Mouse (Mus musculus): Measurements from ENCODE around the gene Mrps26. TPM values are rescaled to one million over a fixed set of nuclear protein-coding genes. Genes with fewer than 3 reads are reported as not detected.

The Mrps26 gene
- polyA plus RNA-seq, 1 experiment from 2014 or later = 68.0 TPM

- no peak overlapping the region; the same call in 1 of the 2 replicates for H3K27ac ChIP-seq (ENCODE audit: low read depth, low read length)
- H3K9me3 ChIP-seq (ENCODE audit: control insufficient read depth) = no peaks in the 10 kb centered on the region
- no peak overlapping the region for H3K4me2 ChIP-seq (replicated peaks; ENCODE audit: low read depth)
- H3K36me3 ChIP-seq (ENCODE audit: control insufficient read depth, insufficient read depth) = peaks cover 62% of the 10 kb centered on the region
- whole genome bisulfite sequencing = 92% methylated on average over 9 of the region's 9 CpGs
- no peak for TF ChIP-seq CTCF (IDR thresholded peaks at IDR 0.05; ENCODE audit: low read depth)
- no peaks in the 10 kb centered on the region for H3K4me1 ChIP-seq (replicated peaks; ENCODE audit: control insufficient read depth, insufficient read depth, low read length)
- H3K4me3 ChIP-seq (ENCODE audit: low read depth, low read length) = no peak overlapping the region
- H3K9ac ChIP-seq (ENCODE audit: low read depth, low read length) = no peak overlapping the region
- ATAC-seq = no peak
- no peaks in the 10 kb centered on the region for H3K27me3 ChIP-seq (replicated peaks; ENCODE audit: control insufficient read depth, insufficient read depth, low read length)
Measured at GRCm38 (mm10) chr2:130540266-130540665, 23.3 kb upstream of the Mrps26 start.

DNA sequence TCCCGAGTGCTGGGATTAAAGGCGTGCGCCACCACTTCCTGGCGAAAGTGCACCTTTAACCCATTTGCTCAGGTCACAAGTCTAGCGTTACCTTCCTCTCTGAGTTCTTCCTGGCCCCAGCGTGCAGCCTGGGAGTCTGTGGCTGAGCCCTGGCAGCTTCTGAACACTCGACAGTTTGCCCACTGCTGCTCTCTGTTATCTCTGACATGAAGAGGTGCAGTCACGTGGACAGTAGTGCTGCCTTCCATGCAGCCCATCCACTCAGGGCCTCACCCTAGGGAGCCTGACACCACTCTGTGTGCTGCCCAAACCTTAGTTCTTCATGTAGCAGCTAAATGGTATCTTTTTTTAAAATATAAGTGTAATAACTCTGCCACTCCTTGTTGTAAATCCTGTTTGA, 16.6 kb upstream of the Mrps26 start:
- no peak overlapping the region for H3K4me2 ChIP-seq (replicated peaks; ENCODE audit: low read depth)
- no peak for ATAC-seq
- no peak overlapping the region for H3K4me3 ChIP-seq (ENCODE audit: low read depth, low read length)
- H3K9me3 ChIP-seq (ENCODE audit: control insufficient read depth) = no peaks in the 10 kb centered on the region
- no peaks in the 10 kb centered on the region for H3K27me3 ChIP-seq (replicated peaks; ENCODE audit: control insufficient read depth, insufficient read depth, low read length)
- H3K4me1 ChIP-seq (replicated peaks; ENCODE audit: control insufficient read depth, insufficient read depth, low read length) = no peaks in the 10 kb centered on the region
- H3K36me3 ChIP-seq (ENCODE audit: control insufficient read depth, insufficient read depth) = peaks cover 56% of the 10 kb centered on the region
- no peak overlapping the region for H3K9ac ChIP-seq (ENCODE audit: low read depth, low read length)
- WGBS = 82% methylated on average over 8 of the region's 8 CpGs
- TF ChIP-seq CTCF (IDR thresholded peaks at IDR 0.05; ENCODE audit: low read depth) = no peak
- no peak overlapping the region for H3K27ac ChIP-seq (ENCODE audit: low read depth, low read length)

DNA sequence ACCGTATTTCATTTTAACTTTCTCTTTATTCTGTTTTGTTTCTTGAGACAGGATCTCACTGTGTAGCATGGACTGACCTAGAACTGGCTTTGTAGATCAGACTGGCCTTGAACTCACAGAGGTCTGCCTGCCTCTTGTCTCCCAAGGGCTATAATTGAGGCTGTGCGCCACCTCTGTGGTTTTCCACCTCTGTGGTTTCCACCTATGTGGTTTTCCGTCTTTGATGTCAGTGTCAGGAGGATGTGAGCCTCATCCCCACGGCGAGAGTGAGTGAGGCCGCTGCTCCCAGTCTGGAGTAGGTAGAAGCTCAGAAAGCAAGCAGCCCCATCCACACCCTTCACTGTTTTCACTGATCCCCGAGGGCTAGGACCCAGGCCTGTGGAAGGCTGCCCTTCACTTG, 8.7 kb upstream of the Mrps26 start:
- peaks cover 44% of the 10 kb centered on the region for H3K36me3 ChIP-seq (ENCODE audit: control insufficient read depth, insufficient read depth)
- WGBS = 89% methylated on average over 7 of the region's 7 CpGs
- H3K27me3 ChIP-seq (replicated peaks; ENCODE audit: control insufficient read depth, insufficient read depth, low read length) = no peaks in the 10 kb centered on the region
- H3K4me3 ChIP-seq (ENCODE audit: low read depth, low read length) = no peak overlapping the region
- TF ChIP-seq CTCF (IDR thresholded peaks at IDR 0.05; ENCODE audit: low read depth) = no peak
- no peaks in the 10 kb centered on the region for H3K4me1 ChIP-seq (replicated peaks; ENCODE audit: control insufficient read depth, insufficient read depth, low read length)
- ATAC-seq = no peak
- no peak overlapping the region for H3K27ac ChIP-seq (ENCODE audit: low read depth, low read length)
- H3K4me2 ChIP-seq (replicated peaks; ENCODE audit: low read depth) = no peak overlapping the region
- no peak overlapping the region for H3K9ac ChIP-seq (ENCODE audit: low read depth, low read length)
- H3K9me3 ChIP-seq (ENCODE audit: control insufficient read depth) = no peaks in the 10 kb centered on the region

DNA sequence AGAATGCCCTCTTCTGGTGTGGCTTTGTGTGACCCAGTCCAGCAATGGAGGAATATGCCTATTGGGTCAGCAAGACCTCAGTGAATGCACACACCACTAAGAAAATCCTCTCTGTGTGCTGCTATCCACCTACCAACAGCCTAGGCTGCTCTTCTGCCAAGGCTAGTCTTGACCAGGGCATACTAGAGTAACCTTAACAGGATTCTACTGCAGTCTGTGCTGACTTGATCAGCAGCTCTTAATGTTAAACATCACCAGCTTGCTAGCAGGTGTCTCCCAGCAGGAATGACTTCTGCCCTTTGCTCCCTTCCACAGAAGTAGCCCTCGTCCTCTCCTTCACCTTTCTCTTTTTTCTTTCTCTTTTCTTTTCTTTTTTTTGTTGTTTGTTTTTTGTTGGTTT, 7.2 kb upstream of the Mrps26 start:
- Histone ChIP-seq H3K4me2 (replicated peaks; ENCODE audit: low read depth) (no peak overlapping the region), H3K4me1 (replicated peaks; ENCODE audit: control insufficient read depth, insufficient read depth, low read length) (no peaks in the 10 kb centered on the region), H3K4me3 (ENCODE audit: low read depth, low read length) (no peak overlapping the region), H3K36me3 (ENCODE audit: control insufficient read depth, insufficient read depth) (peaks cover 35% of the 10 kb centered on the region), H3K9ac (ENCODE audit: low read depth, low read length) (no peak overlapping the region), H3K9me3 (ENCODE audit: control insufficient read depth) (no peaks in the 10 kb centered on the region), H3K27me3 (replicated peaks; ENCODE audit: control insufficient read depth, insufficient read depth, low read length) (no peaks in the 10 kb centered on the region), H3K27ac (ENCODE audit: low read depth, low read length) (no peak overlapping the region)
- 50% methylated on average over 1 of the region's 1 CpGs for WGBS
- TF ChIP-seq CTCF (IDR thresholded peaks at IDR 0.05; ENCODE audit: low read depth) = no peak
- ATAC-seq = no peak

DNA sequence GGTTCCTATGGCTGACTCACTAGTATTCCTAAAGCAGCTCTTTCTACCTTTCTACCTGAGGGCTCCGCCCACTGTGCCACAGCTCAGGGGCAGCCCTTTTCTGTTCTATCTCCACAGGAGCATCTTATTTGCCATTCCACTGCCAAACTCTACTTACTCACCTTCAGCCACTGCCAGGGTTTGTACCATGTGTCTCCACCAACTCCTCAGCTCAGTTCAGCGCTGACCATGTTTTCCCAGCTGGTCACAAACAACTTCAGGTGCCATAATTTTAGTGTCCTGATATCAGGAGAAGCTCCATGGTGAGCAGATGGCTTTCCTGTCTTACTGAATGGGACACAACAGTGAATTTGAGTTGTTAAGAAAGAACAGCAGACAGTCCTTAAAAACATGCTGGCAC, 6.1 kb upstream of the Mrps26 start:
- ATAC-seq = no peak
- no peak overlapping the region for H3K9ac ChIP-seq (ENCODE audit: low read depth, low read length)
- no peaks in the 10 kb centered on the region for H3K27me3 ChIP-seq (replicated peaks; ENCODE audit: control insufficient read depth, insufficient read depth, low read length)
- no peak overlapping the region for H3K27ac ChIP-seq (ENCODE audit: low read depth, low read length)
- H3K4me2 ChIP-seq (replicated peaks; ENCODE audit: low read depth) = no peak overlapping the region
- WGBS = 94% methylated on average over 2 of the region's 2 CpGs
- H3K4me1 ChIP-seq (replicated peaks; ENCODE audit: control insufficient read depth, insufficient read depth, low read length) = no peaks in the 10 kb centered on the region
- peaks cover 25% of the 10 kb centered on the region for H3K36me3 ChIP-seq (ENCODE audit: control insufficient read depth, insufficient read depth)
- H3K9me3 ChIP-seq (ENCODE audit: control insufficient read depth) = no peaks in the 10 kb centered on the region
- TF ChIP-seq CTCF (IDR thresholded peaks at IDR 0.05; ENCODE audit: low read depth) = no peak
- H3K4me3 ChIP-seq (ENCODE audit: low read depth, low read length) = no peak overlapping the region

DNA sequence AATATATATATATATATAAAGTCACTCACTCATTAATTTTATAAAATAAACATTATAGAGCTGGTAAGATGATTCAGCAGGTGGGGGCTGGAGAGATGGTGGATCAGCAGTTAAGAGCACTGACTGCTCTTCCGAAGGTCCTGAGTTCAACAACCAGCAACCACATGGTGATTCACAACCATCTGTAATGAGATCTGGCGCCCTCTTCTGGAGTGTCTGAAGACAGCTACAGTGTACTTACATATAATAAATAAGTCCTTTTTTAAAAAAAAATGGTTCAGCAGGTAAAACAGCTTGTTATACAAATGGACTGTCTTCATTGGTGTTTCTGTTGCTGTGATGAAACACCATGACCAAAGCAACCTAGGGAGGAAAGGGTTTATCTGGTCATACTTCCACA, 5.5 kb upstream of the Mrps26 start:
- TF ChIP-seq CTCF (IDR thresholded peaks at IDR 0.05; ENCODE audit: low read depth) = peak; percentile 52; the same call in 1 of the 2 replicates
- H3K4me3 ChIP-seq (ENCODE audit: low read depth, low read length) = no peak overlapping the region
- H3K27ac ChIP-seq (ENCODE audit: low read depth, low read length) = no peak overlapping the region
- H3K27me3 ChIP-seq (replicated peaks; ENCODE audit: control insufficient read depth, insufficient read depth, low read length) = no peaks in the 10 kb centered on the region
- H3K36me3 ChIP-seq (ENCODE audit: control insufficient read depth, insufficient read depth) = peaks cover 20% of the 10 kb centered on the region
- H3K9me3 ChIP-seq (ENCODE audit: control insufficient read depth) = no peaks in the 10 kb centered on the region
- H3K4me1 ChIP-seq (replicated peaks; ENCODE audit: control insufficient read depth, insufficient read depth, low read length) = 0 out of 2 replicates have a peak, but pooled peaks cover 3% of the 10 kb centered on the region
- no peak overlapping the region for H3K9ac ChIP-seq (ENCODE audit: low read depth, low read length)
- ATAC-seq = no peak
- no peak overlapping the region for H3K4me2 ChIP-seq (replicated peaks; ENCODE audit: low read depth)
- WGBS = 81% methylated on average over 2 of the region's 2 CpGs

- H3K4me1 ChIP-seq (replicated peaks; ENCODE audit: control insufficient read depth, insufficient read depth, low read length) = 0 out of 2 replicates have a peak, but pooled peaks cover 5% of the 10 kb centered on the region
- H3K4me3 ChIP-seq (ENCODE audit: low read depth, low read length) = peak overlapping the region; percentile 82
- H3K9me3 ChIP-seq (ENCODE audit: control insufficient read depth) = no peaks in the 10 kb centered on the region
- no peak; the same call in 1 of the 2 replicates for ATAC-seq
- H3K4me2 ChIP-seq (replicated peaks; ENCODE audit: low read depth) = peak overlapping the region; percentile 92
- under 1% methylated on average over 23 of the region's 23 CpGs for WGBS
- H3K27me3 ChIP-seq (replicated peaks; ENCODE audit: control insufficient read depth, insufficient read depth, low read length) = no peaks in the 10 kb centered on the region
- no peak overlapping the region; the same call in 1 of the 2 replicates for H3K27ac ChIP-seq (ENCODE audit: low read depth, low read length)
- peaks cover 9% of the 10 kb centered on the region for H3K36me3 ChIP-seq (ENCODE audit: control insufficient read depth, insufficient read depth)
- TF ChIP-seq CTCF (IDR thresholded peaks at IDR 0.05; ENCODE audit: low read depth) = no peak
- H3K9ac ChIP-seq (ENCODE audit: low read depth, low read length) = peak overlapping the region; percentile 75
Measured at GRCm38 (mm10) chr2:130564063-130564462, 521 bp downstream of the Mrps26 start.
